Mouse (Mus musculus): ENCODE results near the gene Isy1.

GRCm38 (mm10) chr6:87788896-87789587 is 49.6 kb downstream of the Isy1 start:
- TF ChIP-seq CTCF (IDR thresholded peaks at IDR 0.05; ENCODE audit: low read depth, low read length) (no peak), POLR2A (IDR thresholded peaks at IDR 0.05; ENCODE audit: borderline replicate concordance, low read depth, low read length) (no peak)
